ENCODE assay signal across 10 mouse cellular contexts in genomic region chr19:32309346-32309745, GRCm38 (mm10).
DNase-seq lines count a peak whose midpoint lies in the region; ATAC-seq and TF ChIP-seq lines count a peak whose summit lies in the region.
"Had no signal": no experiment of that assay in that cellular context is flagged by ENCODE, and none has a peak within 500 bp of the region (broad histone marks: within the 10 kb centered on the region; RNA-seq: fewer than 3 reads in every experiment).

No protein-coding gene starts in this region.

- H3K4me3 ChIP-seq in hindbrain, postnatal 0 days (ENCODE audit: low read length), result no peak overlapping the region
- no peak overlapping the region for H3K4me3 ChIP-seq in hindbrain, embryonic 14.5 days (replicated peaks; ENCODE audit: low read length)
- H3K4me3 ChIP-seq: forebrain, embryonic 10.5 days had no signal

- DNase-seq in hindbrain, postnatal 0 days (ENCODE audit: low spot score), result peak; percentile 31
- no peak for DNase-seq in hindbrain, embryonic 14.5 days (ENCODE audit: low spot score)
- DNase-seq in 3T3-L1 (ENCODE audit: low read depth, low spot score) (peak; percentile 73), NIH3T3 (ENCODE audit: low read depth) (peak; percentile 63)
- peak; percentile 84 for DNase-seq in gastrocnemius, postnatal 25 days
- no peak for DNase-seq in ovary, postnatal 10 days (ENCODE audit: low spot score)
- DNase-seq in frontal cortex, adult 2 months (ENCODE audit: extremely low spot score in 1 of 2, low spot score in 1 of 2), result no peak
- DNase-seq in layer of hippocampus, adult 9-10 months (ENCODE audit: low spot score), result no peak

- H3K27me3 ChIP-seq in hindbrain, postnatal 0 days (ENCODE audit: insufficient read depth, low read length), result no peaks in the 10 kb centered on the region
- no peaks in the 10 kb centered on the region for H3K27me3 ChIP-seq in hindbrain, embryonic 14.5 days (ENCODE audit: control insufficient read depth, insufficient read depth, low read length)

- H3K9ac ChIP-seq in hindbrain, postnatal 0 days (replicated peaks; ENCODE audit: low read length), result no peak overlapping the region
- no peak overlapping the region for H3K9ac ChIP-seq in hindbrain, embryonic 14.5 days

- WGBS in hindbrain, postnatal 0 days, result 74% methylated on average over 3 of the region's 3 CpGs
- 84% methylated on average over 3 of the region's 3 CpGs for WGBS in hindbrain, embryonic 14.5 days

- H3K36me3 ChIP-seq in hindbrain, postnatal 0 days (ENCODE audit: insufficient read depth, low read length), result no peaks in the 10 kb centered on the region
- no peaks in the 10 kb centered on the region for H3K36me3 ChIP-seq in hindbrain, embryonic 14.5 days (replicated peaks; ENCODE audit: control insufficient read depth, insufficient read depth)
- H3K36me3 ChIP-seq: forebrain, embryonic 10.5 days had no signal

- no peak for ATAC-seq in hindbrain, postnatal 0 days
- no peak; the same call in 1 of the 2 replicates for ATAC-seq in hindbrain, embryonic 14.5 days (ENCODE audit: low FRiP score)

- no peak overlapping the region for H3K4me2 ChIP-seq in hindbrain, postnatal 0 days (ENCODE audit: low read depth, low read length)
- H3K4me2 ChIP-seq in hindbrain, embryonic 14.5 days (replicated peaks), result no peak overlapping the region

- no peaks in the 10 kb centered on the region for H3K4me1 ChIP-seq in hindbrain, postnatal 0 days (ENCODE audit: insufficient read depth, low read length)
- 0 out of 2 replicates have a peak, but pooled peaks cover 5% of the 10 kb centered on the region for H3K4me1 ChIP-seq in hindbrain, embryonic 14.5 days (replicated peaks; ENCODE audit: control insufficient read depth, insufficient read depth, low read length)

- no peaks in the 10 kb centered on the region for H3K9me3 ChIP-seq in hindbrain, postnatal 0 days (ENCODE audit: low read length)
- no peaks in the 10 kb centered on the region for H3K9me3 ChIP-seq in hindbrain, embryonic 14.5 days (ENCODE audit: control insufficient read depth, low read length)
- H3K9me3 ChIP-seq: forebrain, embryonic 10.5 days; G1E had no signal

- no peak for TF ChIP-seq CTCF in hindbrain, postnatal 0 days (IDR thresholded peaks at IDR 0.05; ENCODE audit: low read depth)

- H3K27ac ChIP-seq in hindbrain, postnatal 0 days, result no peak overlapping the region
- no peak overlapping the region for H3K27ac ChIP-seq in hindbrain, embryonic 14.5 days
- H3K27ac ChIP-seq: forebrain, embryonic 10.5 days had no signal

Comparison
In these comparisons a context has a peak if more than half of its experiments do, and no peak if none do; other contexts are left out.
1. DNase-seq: peak in hindbrain, postnatal 0 days (single experiment), 3T3-L1 (single experiment), NIH3T3 (single experiment) and gastrocnemius, postnatal 25 days (single experiment); none in hindbrain, embryonic 14.5 days (single experiment), ovary, postnatal 10 days (single experiment), frontal cortex, adult 2 months (0 of 2) and layer of hippocampus, adult 9-10 months (single experiment).